9 mouse cellular contexts compared by ENCODE assay signal in the genomic region with DNA sequence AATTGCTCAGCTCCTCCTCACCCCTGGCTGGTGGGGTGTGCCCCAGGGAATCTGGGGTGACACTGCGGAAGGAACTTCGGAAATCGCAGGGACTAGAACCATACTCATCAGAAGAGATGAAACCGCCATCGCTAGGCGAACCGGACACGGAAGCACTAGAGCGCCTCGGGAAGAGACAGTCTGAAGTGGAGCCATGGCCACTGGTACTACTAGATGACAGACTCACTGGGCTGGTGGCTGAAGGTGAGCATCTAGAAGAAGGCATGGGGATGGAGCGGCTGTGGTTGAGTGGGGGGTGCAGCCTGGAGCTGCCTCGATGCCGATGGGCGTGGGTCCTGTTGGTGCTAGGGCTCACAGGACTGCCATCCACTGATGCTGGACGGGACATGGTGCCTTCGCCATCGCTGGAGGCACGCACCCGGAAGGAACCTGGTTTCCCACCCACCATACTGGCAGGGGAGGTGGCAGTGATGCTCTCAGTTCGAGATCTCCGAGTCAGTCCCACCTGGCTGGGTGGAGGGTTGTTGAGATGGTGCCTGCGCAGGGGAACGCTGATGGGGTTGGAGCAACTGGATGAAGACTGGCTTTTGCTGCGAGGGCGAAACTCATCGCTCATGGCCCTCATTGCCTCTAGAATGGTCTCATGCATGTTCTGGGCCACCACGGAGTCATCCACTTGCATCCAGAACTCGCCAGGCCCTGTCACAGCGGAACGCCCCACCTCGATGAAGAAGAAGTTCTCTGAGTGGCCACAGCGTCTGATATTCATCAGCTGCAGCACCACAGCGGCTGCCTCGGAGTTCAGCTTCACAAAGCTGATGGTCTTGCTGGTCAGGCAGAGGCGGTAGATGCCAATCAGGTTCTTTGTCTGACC. TPM values are rescaled to one million over a fixed set of nuclear protein-coding genes. Genes with fewer than 3 reads are reported as not detected.
A peak's percentile ranks its signal among the peaks of the same experiment; 100 is the strongest.
DNase-seq lines count a peak whose midpoint lies in the region; ATAC-seq and TF ChIP-seq lines count a peak whose summit lies in the region.
"Had no signal": no experiment of that assay in that cellular context is flagged by ENCODE, and none has a peak within 500 bp of the region (broad histone marks: within the 10 kb centered on the region; RNA-seq: fewer than 3 reads in every experiment).

No protein-coding gene starts in this region.

- no peak for TF ChIP-seq CTCF in lung, embryonic 14.5 days (IDR thresholded peaks at IDR 0.05; ENCODE audit: low read depth)
- TF ChIP-seq CTCF in forebrain, postnatal 0 days (IDR thresholded peaks at IDR 0.05; ENCODE audit: low read depth): no peak

- peak overlapping the region; percentile 62 for H3K4me3 ChIP-seq in lung, embryonic 14.5 days (ENCODE audit: low read depth, low read length)
- H3K4me3 ChIP-seq in forebrain, postnatal 0 days (ENCODE audit: low read depth, low read length): peak overlapping the region; percentile 88
- H3K4me3 ChIP-seq in hindbrain, embryonic 15.5 days: peak overlapping the region; percentile 83
- H3K4me3 ChIP-seq in lung, embryonic 16.5 days (ENCODE audit: low read length): peak overlapping the region; percentile 79
- H3K4me3 ChIP-seq in stomach, embryonic 15.5 days (replicated peaks): peak overlapping the region; percentile 71

- peaks cover 17% of the 10 kb centered on the region for H3K4me1 ChIP-seq in lung, embryonic 14.5 days (ENCODE audit: insufficient read depth)
- H3K4me1 ChIP-seq in forebrain, postnatal 0 days (ENCODE audit: insufficient read depth): peaks cover 17% of the 10 kb centered on the region; the same call in 1 of the 2 replicates
- H3K4me1 ChIP-seq in hindbrain, embryonic 15.5 days (replicated peaks): peaks cover 70% of the 10 kb centered on the region
- peaks cover 33% of the 10 kb centered on the region for H3K4me1 ChIP-seq in lung, embryonic 16.5 days (replicated peaks; ENCODE audit: control insufficient read depth, insufficient read depth, low read length)
- H3K4me1 ChIP-seq in stomach, embryonic 15.5 days: peaks cover 37% of the 10 kb centered on the region

- peak overlapping the region; percentile 79 for H3K4me2 ChIP-seq in lung, embryonic 14.5 days
- peak overlapping the region; percentile 72 for H3K4me2 ChIP-seq in forebrain, postnatal 0 days (ENCODE audit: low read depth)
- peak overlapping the region; percentile 91 for H3K4me2 ChIP-seq in hindbrain, embryonic 15.5 days
- H3K4me2 ChIP-seq in lung, embryonic 16.5 days (ENCODE audit: low read depth, low read length): peak overlapping the region; percentile 90
- H3K4me2 ChIP-seq in stomach, embryonic 15.5 days: peak overlapping the region; percentile 88

- H3K9me3 ChIP-seq in lung, embryonic 14.5 days (ENCODE audit: low read depth, low read length): no peaks in the 10 kb centered on the region
- no peaks in the 10 kb centered on the region for H3K9me3 ChIP-seq in forebrain, postnatal 0 days (ENCODE audit: low read length)
- H3K9me3 ChIP-seq in hindbrain, embryonic 15.5 days: no peaks in the 10 kb centered on the region
- no peaks in the 10 kb centered on the region for H3K9me3 ChIP-seq in lung, embryonic 16.5 days (ENCODE audit: control insufficient read depth, low read length)
- H3K9me3 ChIP-seq in stomach, embryonic 15.5 days: no peaks in the 10 kb centered on the region

- H3K9ac ChIP-seq in lung, embryonic 14.5 days: peak overlapping the region; percentile 85
- H3K9ac ChIP-seq in forebrain, postnatal 0 days: peak overlapping the region; percentile 76
- peak overlapping the region; percentile 91 for H3K9ac ChIP-seq in hindbrain, embryonic 15.5 days
- peak overlapping the region; percentile 84 for H3K9ac ChIP-seq in lung, embryonic 16.5 days (ENCODE audit: low read length)
- peak overlapping the region; percentile 74 for H3K9ac ChIP-seq in stomach, embryonic 15.5 days

- H3K27me3 ChIP-seq in lung, embryonic 14.5 days (ENCODE audit: insufficient read depth, low read length): no peaks in the 10 kb centered on the region
- no peaks in the 10 kb centered on the region for H3K27me3 ChIP-seq in forebrain, postnatal 0 days (ENCODE audit: insufficient read depth, low read length)
- no peaks in the 10 kb centered on the region for H3K27me3 ChIP-seq in hindbrain, embryonic 15.5 days
- H3K27me3 ChIP-seq in lung, embryonic 16.5 days (ENCODE audit: control insufficient read depth, insufficient read depth, low read depth, low read length): peaks cover 3% of the 10 kb centered on the region
- H3K27me3 ChIP-seq in stomach, embryonic 15.5 days (replicated peaks): no peaks in the 10 kb centered on the region

- peak overlapping the region; percentile 97 for H3K27ac ChIP-seq in lung, embryonic 14.5 days (ENCODE audit: low read depth)
- peak overlapping the region; percentile 95 for H3K27ac ChIP-seq in forebrain, postnatal 0 days (ENCODE audit: low read depth, low read length)
- H3K27ac ChIP-seq in hindbrain, embryonic 15.5 days (replicated peaks): peak overlapping the region; percentile 99
- peak overlapping the region; percentile 99 for H3K27ac ChIP-seq in lung, embryonic 16.5 days (ENCODE audit: low read length)
- H3K27ac ChIP-seq in stomach, embryonic 15.5 days: peak overlapping the region; percentile 97

- ATAC-seq in lung, embryonic 14.5 days (ENCODE audit: insufficient read depth): no peak
- ATAC-seq in forebrain, postnatal 0 days: no peak
- ATAC-seq in hindbrain, embryonic 15.5 days (ENCODE audit: low FRiP score, low read depth): no peak
- ATAC-seq in lung, embryonic 16.5 days (ENCODE audit: low read depth): no peak
- no peak for ATAC-seq in stomach, embryonic 15.5 days (ENCODE audit: insufficient read depth, low FRiP score, low read depth)

- 51% methylated on average over 35 of the region's 35 CpGs for WGBS in lung, embryonic 14.5 days
- WGBS in forebrain, postnatal 0 days: 67% methylated on average over 35 of the region's 35 CpGs
- WGBS in hindbrain, embryonic 15.5 days: 65% methylated on average over 35 of the region's 35 CpGs
- 38% methylated on average over 35 of the region's 35 CpGs for WGBS in lung, embryonic 16.5 days
- WGBS in stomach, embryonic 15.5 days: 66% methylated on average over 35 of the region's 35 CpGs

- DNase-seq in lung, embryonic 14.5 days: peak; percentile 55
- DNase-seq in lung, postnatal 25 days (ENCODE audit: low spot score): no peak
- peak; percentile 52 for DNase-seq in cerebellum, adult 9-10 months
- DNase-seq in forebrain, postnatal 0 days: no peak
- DNase-seq in B cell, adult 2 months: no peak

- peaks cover 27% of the 10 kb centered on the region for H3K36me3 ChIP-seq in lung, embryonic 14.5 days (ENCODE audit: insufficient read depth)
- H3K36me3 ChIP-seq in forebrain, postnatal 0 days (ENCODE audit: insufficient read depth): peaks cover 4% of the 10 kb centered on the region; the same call in 1 of the 2 replicates
- H3K36me3 ChIP-seq in hindbrain, embryonic 15.5 days: 0 out of 2 replicates have a peak, but pooled peaks cover 4% of the 10 kb centered on the region
- no peaks in the 10 kb centered on the region for H3K36me3 ChIP-seq in lung, embryonic 16.5 days (ENCODE audit: control insufficient read depth, insufficient read depth, low read length)
- H3K36me3 ChIP-seq in stomach, embryonic 15.5 days: peaks cover 7% of the 10 kb centered on the region; the same call in 1 of the 2 replicates

RNA-seq across cellular contexts. Expression of a gene that starts 1.9 kb away (rescaled TPM):
- polyA plus RNA-seq in lung, embryonic 14.5 days (2014; fragmentation: Nextera tagmentation; extraction: Ambion mirVana): 17.6 and 19.5 TPM in 2 replicates
- total RNA-seq in forebrain, postnatal 0 days (2014; rRNA removed): 32.7 and 45.3 TPM in 2 replicates
- polyA plus RNA-seq in forebrain, postnatal 0 days (2015; fragmentation: Nextera tagmentation; extraction: Ambion mirVana): 3.0 and 4.4 TPM in 2 replicates
- polyA plus RNA-seq in hindbrain, embryonic 15.5 days (2015; fragmentation: Nextera tagmentation; extraction: Ambion mirVana): 9.0 and 9.5 TPM in 2 replicates
- 10.2 and 11.9 TPM in 2 replicates for polyA plus RNA-seq in lung, embryonic 16.5 days (2015; fragmentation: Nextera tagmentation; extraction: Ambion mirVana)
- 4.4 and 4.6 TPM in 2 replicates for polyA plus RNA-seq in stomach, embryonic 15.5 days (2015; fragmentation: Nextera tagmentation; extraction: Ambion mirVana)

RNA-seq across cellular contexts. Expression of a gene that starts 26.9 kb away (rescaled TPM):
- 6.4 and 7.6 TPM in 2 replicates for polyA plus RNA-seq in lung, embryonic 14.5 days (2014; fragmentation: Nextera tagmentation; extraction: Ambion mirVana)
- 4.7 and 5.3 TPM in 2 replicates for total RNA-seq in forebrain, postnatal 0 days (2014; rRNA removed)
- polyA plus RNA-seq in forebrain, postnatal 0 days (2015; fragmentation: Nextera tagmentation; extraction: Ambion mirVana): 1.7 and 2.2 TPM in 2 replicates
- 4.0 and 4.1 TPM in 2 replicates for polyA plus RNA-seq in hindbrain, embryonic 15.5 days (2015; fragmentation: Nextera tagmentation; extraction: Ambion mirVana)
- polyA plus RNA-seq in lung, embryonic 16.5 days (2015; fragmentation: Nextera tagmentation; extraction: Ambion mirVana): 12.4 and 12.5 TPM in 2 replicates
- 10.7 and 11.2 TPM in 2 replicates for polyA plus RNA-seq in stomach, embryonic 15.5 days (2015; fragmentation: Nextera tagmentation; extraction: Ambion mirVana)

RNA-seq across cellular contexts. Expression of a gene that starts 56.4 kb away (rescaled TPM):
- 46.3 and 52.0 TPM in 2 replicates for polyA plus RNA-seq in lung, embryonic 14.5 days (2014; fragmentation: Nextera tagmentation; extraction: Ambion mirVana)
- not detected in 2 replicates for total RNA-seq in forebrain, postnatal 0 days (2014; rRNA removed)
- polyA plus RNA-seq in forebrain, postnatal 0 days (2015; fragmentation: Nextera tagmentation; extraction: Ambion mirVana): 9.6 and 14.8 TPM in 2 replicates
- 28.3 and 28.8 TPM in 2 replicates for polyA plus RNA-seq in hindbrain, embryonic 15.5 days (2015; fragmentation: Nextera tagmentation; extraction: Ambion mirVana)
- polyA plus RNA-seq in lung, embryonic 16.5 days (2015; fragmentation: Nextera tagmentation; extraction: Ambion mirVana): 32.1 and 33.9 TPM in 2 replicates
- 13.4 and 13.7 TPM in 2 replicates for polyA plus RNA-seq in stomach, embryonic 15.5 days (2015; fragmentation: Nextera tagmentation; extraction: Ambion mirVana)
- total RNA-seq: layer of hippocampus, adult 18-20 months had no signal

Comparison
In these comparisons a context has a peak if more than half of its experiments do, and no peak if none do; other contexts are left out.
1. DNase-seq: peak in lung, embryonic 14.5 days (single experiment) and cerebellum, adult 9-10 months (single experiment); none in lung, postnatal 25 days (single experiment), forebrain, postnatal 0 days (single experiment) and B cell, adult 2 months (0 of 2).
2. Peak in every context shown above with its lines, with median percentiles within 50 percentile points of each other: H3K27ac ChIP-seq, H3K4me2 ChIP-seq, H3K4me3 ChIP-seq and H3K9ac ChIP-seq.